Mouse (Mus musculus) left cerebral cortex, adult 9 months (tissue): ENCODE measurements at regions not wholly inside any gene's neighbourhood (a gene's known extent, or its start where the extent isn't known, plus 50 kb on each side); places are given as distances from the start of the nearest gene placed in this dataset.
A peak's percentile ranks its signal among the peaks of the same experiment; 100 is the strongest.
"Not testable (repeated sequence)": the region's sequence is repeated elsewhere in the genome, so short reads cannot be mapped to it uniquely, and the experiment has no call there.

ENCODE experiments used
- DNase-seq, 2 experiments: peaks; one replicate each; pipeline ENCODE4 v3.0.0; 2022; ENCODE audit warnings: low spot score in 2 of 2

DNA sequence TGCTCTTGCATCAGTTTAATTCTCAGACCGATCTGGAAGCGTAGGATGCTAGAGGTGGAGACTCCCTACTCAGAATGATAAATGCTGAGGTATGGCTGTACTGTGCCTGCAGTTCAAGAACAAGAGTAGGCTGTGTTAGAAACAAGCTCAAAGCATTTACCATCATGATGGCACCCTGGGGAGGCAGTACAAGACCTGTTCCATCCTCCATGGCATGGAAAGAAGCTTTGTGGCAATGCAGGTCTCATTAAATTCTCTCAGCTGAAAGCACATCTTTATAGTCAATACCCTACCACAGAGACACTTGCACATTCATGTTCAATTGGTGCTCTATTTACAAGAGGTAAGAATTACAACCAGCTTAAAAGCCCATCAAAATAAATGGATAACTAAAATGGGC is 209.5 kb downstream of the Tbl1xr1 start:
- DNase-seq, result no peak

GRCm38 (mm10) chr3:22293466-22293865 is 217.0 kb downstream of the Tbl1xr1 start:
- no peak for DNase-seq

GRCm38 (mm10) chr3:22294081-22294480 is 217.6 kb downstream of the Tbl1xr1 start:
- not testable (repeated sequence) for DNase-seq

DNA sequence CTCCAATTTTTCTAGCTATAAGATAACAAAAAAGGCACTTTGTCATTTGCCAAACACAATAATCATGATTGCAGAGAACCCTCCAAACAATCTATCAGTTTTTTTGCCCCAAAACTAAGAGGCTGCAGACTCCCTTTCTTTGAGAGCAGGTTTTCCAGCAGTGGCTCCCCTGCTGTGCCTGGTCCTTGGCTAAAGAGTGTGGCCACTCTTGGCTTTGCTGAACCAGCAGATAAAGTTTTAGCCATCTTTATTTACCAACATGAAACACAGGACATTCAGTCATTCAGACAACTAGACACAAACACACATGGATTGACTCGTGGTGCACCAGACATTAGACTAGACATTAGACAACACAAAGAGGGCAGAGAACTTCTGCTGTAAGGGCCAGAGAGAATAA is 220.5 kb downstream of the Tbl1xr1 start:
- DNase-seq, result not testable (repeated sequence)

DNA sequence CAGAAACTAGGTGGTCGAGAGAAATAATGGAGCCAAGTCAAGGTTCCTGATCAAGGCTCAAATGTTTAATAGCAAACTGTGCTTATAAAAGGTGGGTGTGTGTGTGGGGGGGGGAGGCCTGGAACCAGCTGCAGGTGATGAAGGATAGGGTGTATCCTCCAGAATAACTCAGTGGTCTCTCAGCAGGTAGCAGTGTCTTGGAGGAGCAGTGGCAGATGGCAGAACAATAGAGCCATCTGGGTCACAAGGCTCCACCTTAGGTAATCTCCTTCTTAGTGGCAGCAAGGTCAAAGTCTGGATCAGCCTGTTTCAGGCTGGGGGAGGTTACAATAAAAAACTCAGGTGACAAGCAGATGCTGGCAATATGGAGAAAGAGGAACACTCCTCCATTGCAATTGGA is 221.4 kb downstream of the Tbl1xr1 start:
- not testable (repeated sequence) for DNase-seq

GRCm38 (mm10) chr3:22300553-22300952 is 224.1 kb downstream of the Tbl1xr1 start:
- DNase-seq, result no peak

GRCm38 (mm10) chr3:22301991-22302517 is 225.6 kb downstream of the Tbl1xr1 start:
- no peak for DNase-seq

DNA sequence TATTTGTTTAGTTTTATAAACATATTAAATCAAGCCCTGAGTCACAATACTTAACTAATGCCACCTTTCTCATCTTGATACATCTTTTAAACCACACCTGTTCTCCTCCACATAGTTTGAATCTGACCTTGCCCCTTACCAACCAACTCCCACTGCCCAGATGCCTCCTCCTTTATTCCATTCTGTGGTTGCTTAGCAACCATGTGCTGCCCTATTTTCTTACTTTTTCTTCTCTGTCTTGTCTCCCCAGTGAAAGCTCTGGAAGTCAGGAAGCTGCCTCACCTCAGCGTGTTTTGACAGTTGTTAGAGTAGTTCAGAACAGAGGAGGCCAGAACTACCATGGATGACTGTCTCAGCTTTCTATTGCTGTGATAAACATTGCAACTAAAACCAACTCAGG is 227.7 kb downstream of the Tbl1xr1 start:
- no peak for DNase-seq

GRCm38 (mm10) chr3:22306624-22307023 is 230.2 kb downstream of the Tbl1xr1 start:
- no peak for DNase-seq

GRCm38 (mm10) chr3:22308962-22309361 is 232.5 kb downstream of the Tbl1xr1 start:
- peak; percentile 14 to 77 for DNase-seq

GRCm38 (mm10) chr3:22316466-22317185 is 240.2 kb downstream of the Tbl1xr1 start:
- DNase-seq, result no peak

- not testable (repeated sequence) for DNase-seq
Measured at GRCm38 (mm10) chr3:22320425-22320824, 244.0 kb downstream of the Tbl1xr1 start.

DNA sequence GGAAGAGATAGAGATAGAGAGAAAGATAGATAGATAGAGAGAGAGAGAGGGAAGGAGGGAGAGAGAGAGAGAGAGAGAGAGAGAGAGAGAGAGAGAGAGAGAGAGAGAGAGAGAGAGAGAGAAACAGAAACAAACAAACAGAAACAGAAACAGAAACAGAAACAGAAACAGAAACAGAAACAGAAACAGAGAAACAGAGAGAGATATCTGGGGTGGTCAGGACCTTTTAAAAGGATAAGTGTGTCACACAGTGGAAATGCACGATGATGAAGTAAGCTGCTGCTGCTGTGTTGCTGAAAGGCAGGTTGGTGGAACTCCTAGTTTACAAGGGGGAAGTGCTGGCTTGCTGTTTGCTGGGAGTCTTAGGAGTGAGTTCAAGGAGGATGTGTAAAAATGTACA is 254.8 kb downstream of the Tbl1xr1 start:
- no peak for DNase-seq
